ENCODE assay signal across 14 mouse cellular contexts in the genomic region with DNA sequence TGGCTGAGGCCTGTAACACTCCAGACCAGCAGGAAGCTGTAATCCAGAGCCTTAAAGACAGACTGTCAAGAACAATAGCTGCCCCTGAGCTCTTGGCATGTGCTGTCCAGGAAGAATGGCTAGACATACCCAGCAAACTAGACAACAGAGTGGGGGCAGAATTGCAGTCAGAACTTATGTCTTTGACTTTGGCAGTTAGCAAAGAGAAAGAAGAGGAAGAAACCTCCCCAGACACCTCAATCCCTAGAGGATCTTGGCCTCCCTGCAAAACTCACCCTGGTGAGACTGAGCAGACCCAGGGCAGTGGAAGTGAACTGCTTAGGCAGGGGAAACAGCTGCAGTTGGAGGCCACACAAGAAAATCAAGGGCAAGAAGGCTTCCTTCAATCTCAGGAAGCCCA. TPM values are rescaled to one million over a fixed set of nuclear protein-coding genes. Genes with fewer than 3 reads are reported as not detected.
A peak's percentile ranks its signal among the peaks of the same experiment; 100 is the strongest.
DNase-seq lines count a peak whose midpoint lies in the region; ATAC-seq and TF ChIP-seq lines count a peak whose summit lies in the region.
"Had no signal": no experiment of that assay in that cellular context is flagged by ENCODE, and none has a peak within 500 bp of the region (broad histone marks: within the 10 kb centered on the region; RNA-seq: fewer than 3 reads in every experiment).

No protein-coding gene starts in this region.

- H3K4me2 ChIP-seq in lung, embryonic 14.5 days = no peak overlapping the region
- H3K4me2 ChIP-seq in intestine, embryonic 16.5 days (ENCODE audit: low read depth, low read length) = no peak overlapping the region
- H3K4me2 ChIP-seq: limb, embryonic 15.5 days; midbrain, embryonic 13.5 days; neural tube, embryonic 12.5 days had no signal

- H3K4me3 ChIP-seq in lung, embryonic 14.5 days (ENCODE audit: low read depth, low read length) = no peak overlapping the region
- no peak overlapping the region for H3K4me3 ChIP-seq in intestine, embryonic 16.5 days (ENCODE audit: low read length)
- H3K4me3 ChIP-seq: limb, embryonic 15.5 days; midbrain, embryonic 13.5 days; neural tube, embryonic 12.5 days had no signal

- TF ChIP-seq CTCF in lung, embryonic 14.5 days (IDR thresholded peaks at IDR 0.05; ENCODE audit: low read depth) = no peak

- H3K9ac ChIP-seq in lung, embryonic 14.5 days = no peak overlapping the region
- H3K9ac ChIP-seq in intestine, embryonic 16.5 days (ENCODE audit: low read depth, low read length) = no peak overlapping the region
- H3K9ac ChIP-seq: limb, embryonic 15.5 days; midbrain, embryonic 13.5 days; neural tube, embryonic 12.5 days had no signal

- H3K27me3 ChIP-seq in lung, embryonic 14.5 days (ENCODE audit: insufficient read depth, low read length) = no peaks in the 10 kb centered on the region
- no peaks in the 10 kb centered on the region for H3K27me3 ChIP-seq in intestine, embryonic 16.5 days (replicated peaks; ENCODE audit: control insufficient read depth, insufficient read depth, low read length)
- H3K27me3 ChIP-seq: limb, embryonic 15.5 days; neural tube, embryonic 12.5 days had no signal

- no peak for ATAC-seq in lung, embryonic 14.5 days (ENCODE audit: insufficient read depth)
- ATAC-seq in intestine, embryonic 16.5 days = 0 out of 2 replicates have a peak, but pooled peaks have one; percentile 34
- ATAC-seq in activated CD4-positive, CD25-positive, alpha-beta regulatory T cell, adult 4 months = no peak
- ATAC-seq: midbrain, embryonic 13.5 days had no signal

- no peaks in the 10 kb centered on the region for H3K9me3 ChIP-seq in lung, embryonic 14.5 days (ENCODE audit: low read depth, low read length)
- H3K9me3 ChIP-seq in intestine, embryonic 16.5 days (ENCODE audit: control insufficient read depth, low read length) = no peaks in the 10 kb centered on the region
- H3K9me3 ChIP-seq: limb, embryonic 15.5 days; midbrain, embryonic 13.5 days; neural tube, embryonic 12.5 days had no signal

- H3K27ac ChIP-seq in lung, embryonic 14.5 days (ENCODE audit: low read depth) = peak overlapping the region; percentile 72
- peak overlapping the region; percentile 57; the same call in 1 of the 2 replicates for H3K27ac ChIP-seq in intestine, embryonic 16.5 days (ENCODE audit: low read length)
- H3K27ac ChIP-seq: midbrain, embryonic 13.5 days; neural tube, embryonic 12.5 days had no signal

- peak; percentile 15 for DNase-seq in adrenal gland, postnatal 14 days
- DNase-seq in adrenal gland, postnatal 4 days (ENCODE audit: low spot score in 2 of 2) = no peak
- peak; percentile 55 for DNase-seq in lung, embryonic 14.5 days
- no peak for DNase-seq in lung, adult 18-20 months
- DNase-seq in lung, postnatal 4 days = peak; percentile 27 to 37
- DNase-seq in frontal cortex, adult 2 months (ENCODE audit: extremely low spot score in 1 of 2, low spot score in 1 of 2) = no peak
- DNase-seq: gastrocnemius, postnatal 25 days; thymus, postnatal 36 days had no signal

- peaks cover 39% of the 10 kb centered on the region for H3K36me3 ChIP-seq in lung, embryonic 14.5 days (ENCODE audit: insufficient read depth)
- peaks cover 11% of the 10 kb centered on the region; the same call in 1 of the 2 replicates for H3K36me3 ChIP-seq in intestine, embryonic 16.5 days (ENCODE audit: control insufficient read depth, insufficient read depth, low read length)
- H3K36me3 ChIP-seq: midbrain, embryonic 13.5 days; neural tube, embryonic 12.5 days had no signal

- peaks cover 5% of the 10 kb centered on the region for H3K4me1 ChIP-seq in lung, embryonic 14.5 days (ENCODE audit: insufficient read depth)
- no peaks in the 10 kb centered on the region for H3K4me1 ChIP-seq in intestine, embryonic 16.5 days (ENCODE audit: control insufficient read depth, insufficient read depth, low read length)
- H3K4me1 ChIP-seq: limb, embryonic 15.5 days; midbrain, embryonic 13.5 days; neural tube, embryonic 12.5 days had no signal

RNA-seq across cellular contexts. Expression of gene Arhgef5, which starts 7.2 kb away (rescaled TPM):
- total RNA-seq in adrenal gland, postnatal 14 days (2021) = 12.4 and 15.2 TPM in 2 replicates
- total RNA-seq in adrenal gland, postnatal 4 days (2021) = 10 to 100 TPM; 17.1 to 22.2 TPM
- polyA plus RNA-seq in lung, embryonic 14.5 days (2014; fragmentation: Nextera tagmentation; extraction: Ambion mirVana) = 20.3 and 21.2 TPM in 2 replicates
- 20.0 and 20.7 TPM in 2 replicates for polyA plus RNA-seq in intestine, embryonic 16.5 days (2015; fragmentation: Nextera tagmentation; extraction: Ambion mirVana)
- 1 to 10 TPM; 2.2 to 2.9 TPM for polyA plus RNA-seq in activated CD4-positive, CD25-positive, alpha-beta regulatory T cell, adult 4 months (2017; shearing (Covaris generic))
- 2.9 and 4.2 TPM in 2 replicates for polyA plus RNA-seq in frontal cortex, adult 2 months (2012; rRNA removed)

RNA-seq across cellular contexts. Expression of gene Nobox, which starts 36.8 kb away (rescaled TPM):
- total RNA-seq in adrenal gland, postnatal 14 days (2021) = not detected in 2 replicates
- total RNA-seq in adrenal gland, postnatal 4 days (2021) = under 1 TPM in 1 of 2 experiments, not detected in 1; 0.34 TPM
- polyA plus RNA-seq in lung, embryonic 14.5 days (2014; fragmentation: Nextera tagmentation; extraction: Ambion mirVana) = 0.29 and 0.45 TPM in 2 replicates
- not detected in 2 replicates for polyA plus RNA-seq in intestine, embryonic 16.5 days (2015; fragmentation: Nextera tagmentation; extraction: Ambion mirVana)
- not detected for polyA plus RNA-seq in activated CD4-positive, CD25-positive, alpha-beta regulatory T cell, adult 4 months (2017; shearing (Covaris generic))
- polyA plus RNA-seq in frontal cortex, adult 2 months (2012; rRNA removed) = 0.10 TPM in 1 of 2 replicates, not detected in the other
- total RNA-seq: gastrocnemius, postnatal 25 days; layer of hippocampus, postnatal 25 days had no signal
- polyA plus RNA-seq: limb, embryonic 15.5 days; midbrain, embryonic 13.5 days; neural tube, embryonic 12.5 days had no signal

RNA-seq across cellular contexts. Expression of gene Olfr47, which starts 41.3 kb away (rescaled TPM):
- total RNA-seq in adrenal gland, postnatal 14 days (2021) = not detected in 2 replicates
- total RNA-seq in adrenal gland, postnatal 4 days (2021) = not detected
- polyA plus RNA-seq in lung, embryonic 14.5 days (2014; fragmentation: Nextera tagmentation; extraction: Ambion mirVana) = not detected in 2 replicates
- polyA plus RNA-seq in intestine, embryonic 16.5 days (2015; fragmentation: Nextera tagmentation; extraction: Ambion mirVana) = not detected in 2 replicates
- polyA plus RNA-seq in activated CD4-positive, CD25-positive, alpha-beta regulatory T cell, adult 4 months (2017; shearing (Covaris generic)) = not detected
- polyA plus RNA-seq in frontal cortex, adult 2 months (2012; rRNA removed) = not detected in 2 replicates
- total RNA-seq: gastrocnemius, postnatal 25 days; layer of hippocampus, postnatal 25 days had no signal
- polyA plus RNA-seq: limb, embryonic 15.5 days; midbrain, embryonic 13.5 days; neural tube, embryonic 12.5 days had no signal

RNA-seq across cellular contexts. Expression of gene Olfr434, which starts 59.8 kb away (rescaled TPM):
- total RNA-seq in adrenal gland, postnatal 14 days (2021) = not detected in 2 replicates
- total RNA-seq in adrenal gland, postnatal 4 days (2021) = not detected
- not detected in 2 replicates for polyA plus RNA-seq in lung, embryonic 14.5 days (2014; fragmentation: Nextera tagmentation; extraction: Ambion mirVana)
- polyA plus RNA-seq in intestine, embryonic 16.5 days (2015; fragmentation: Nextera tagmentation; extraction: Ambion mirVana) = not detected in 2 replicates
- not detected for polyA plus RNA-seq in activated CD4-positive, CD25-positive, alpha-beta regulatory T cell, adult 4 months (2017; shearing (Covaris generic))
- polyA plus RNA-seq in frontal cortex, adult 2 months (2012; rRNA removed) = not detected in 2 replicates
- total RNA-seq: gastrocnemius, postnatal 25 days; layer of hippocampus, postnatal 25 days had no signal
- polyA plus RNA-seq: limb, embryonic 15.5 days; midbrain, embryonic 13.5 days; neural tube, embryonic 12.5 days had no signal

Comparison
In these comparisons a context has a peak if more than half of its experiments do, and no peak if none do; other contexts are left out.
1. DNase-seq: peak in adrenal gland, postnatal 14 days (single experiment), lung, embryonic 14.5 days (single experiment) and lung, postnatal 4 days (2 of 2); none in adrenal gland, postnatal 4 days (0 of 2), lung, adult 18-20 months (0 of 2) and frontal cortex, adult 2 months (0 of 2).